In genomic region chr11:112621385-112622120, GRCm38 (mm10) we compare ENCODE assay signal across 7 mouse cellular contexts.
DNase-seq lines count a peak whose midpoint lies in the region; ATAC-seq lines count a peak whose summit lies in the region.

No protein-coding gene starts in this region.

- no peaks in the 10 kb centered on the region for H3K36me3 ChIP-seq in midbrain, embryonic 10.5 days
- H3K36me3 ChIP-seq in midbrain, embryonic 16.5 days (ENCODE audit: control insufficient read depth, insufficient read depth, low read length) = no peaks in the 10 kb centered on the region
- H3K36me3 ChIP-seq in forebrain, embryonic 16.5 days (ENCODE audit: control insufficient read depth, insufficient read depth) = no peaks in the 10 kb centered on the region
- H3K36me3 ChIP-seq in intestine, embryonic 15.5 days = no peaks in the 10 kb centered on the region
- no peaks in the 10 kb centered on the region for H3K36me3 ChIP-seq in stomach, embryonic 16.5 days (ENCODE audit: control insufficient read depth, insufficient read depth, low read length)

- DNase-seq in midbrain, embryonic 10.5 days (ENCODE audit: low spot score) = peak; percentile 14
- DNase-seq in left cerebral cortex, adult 18-20 months (ENCODE audit: low spot score in 2 of 2) = no peak
- DNase-seq in testis, postnatal 10 days (ENCODE audit: low spot score) = no peak

- peaks cover 17% of the 10 kb centered on the region for H3K4me1 ChIP-seq in midbrain, embryonic 10.5 days
- no peaks in the 10 kb centered on the region for H3K4me1 ChIP-seq in midbrain, embryonic 16.5 days (ENCODE audit: control insufficient read depth, insufficient read depth, low read length)
- H3K4me1 ChIP-seq in forebrain, embryonic 16.5 days (replicated peaks; ENCODE audit: control insufficient read depth, insufficient read depth, low read length) = peaks cover 11% of the 10 kb centered on the region
- H3K4me1 ChIP-seq in intestine, embryonic 15.5 days (replicated peaks) = peaks cover 5% of the 10 kb centered on the region
- peaks cover 11% of the 10 kb centered on the region for H3K4me1 ChIP-seq in stomach, embryonic 16.5 days (ENCODE audit: control insufficient read depth, insufficient read depth, low read length)

- H3K9me3 ChIP-seq in midbrain, embryonic 10.5 days (replicated peaks) = no peaks in the 10 kb centered on the region
- no peaks in the 10 kb centered on the region for H3K9me3 ChIP-seq in midbrain, embryonic 16.5 days (replicated peaks; ENCODE audit: control insufficient read depth, low read length, poor library complexity, severe bottlenecking)
- no peaks in the 10 kb centered on the region for H3K9me3 ChIP-seq in forebrain, embryonic 16.5 days (ENCODE audit: control insufficient read depth, low read length)
- no peaks in the 10 kb centered on the region for H3K9me3 ChIP-seq in intestine, embryonic 15.5 days
- H3K9me3 ChIP-seq in stomach, embryonic 16.5 days (replicated peaks; ENCODE audit: control insufficient read depth, low read length) = no peaks in the 10 kb centered on the region

- no peak overlapping the region for H3K4me3 ChIP-seq in midbrain, embryonic 10.5 days
- H3K4me3 ChIP-seq in midbrain, embryonic 16.5 days (ENCODE audit: low read depth, low read length) = no peak overlapping the region
- H3K4me3 ChIP-seq in forebrain, embryonic 16.5 days (replicated peaks; ENCODE audit: low read length) = no peak overlapping the region
- H3K4me3 ChIP-seq in intestine, embryonic 15.5 days (replicated peaks) = no peak overlapping the region
- no peak overlapping the region for H3K4me3 ChIP-seq in stomach, embryonic 16.5 days (replicated peaks; ENCODE audit: low read length)

- WGBS in midbrain, embryonic 10.5 days = 83% methylated on average over 9 of the region's 9 CpGs
- 71% methylated on average over 9 of the region's 9 CpGs for WGBS in midbrain, embryonic 16.5 days
- WGBS in forebrain, embryonic 16.5 days = 73% methylated on average over 9 of the region's 9 CpGs
- WGBS in intestine, embryonic 15.5 days = 64% methylated on average over 9 of the region's 9 CpGs
- WGBS in stomach, embryonic 16.5 days = 56% methylated on average over 9 of the region's 9 CpGs

- H3K4me2 ChIP-seq in midbrain, embryonic 16.5 days (ENCODE audit: low read length) = no peak overlapping the region; the same call in 1 of the 2 replicates
- peak overlapping the region; percentile 35 for H3K4me2 ChIP-seq in forebrain, embryonic 16.5 days (ENCODE audit: low read length)
- peak overlapping the region; percentile 43; the same call in 1 of the 2 replicates for H3K4me2 ChIP-seq in intestine, embryonic 15.5 days (replicated peaks)
- H3K4me2 ChIP-seq in stomach, embryonic 16.5 days (ENCODE audit: low read depth, low read length) = peak overlapping the region; percentile 46

- peak overlapping the region; percentile 79 for H3K27ac ChIP-seq in midbrain, embryonic 10.5 days (replicated peaks)
- no peak overlapping the region for H3K27ac ChIP-seq in midbrain, embryonic 16.5 days (ENCODE audit: low read length)
- H3K27ac ChIP-seq in forebrain, embryonic 16.5 days (ENCODE audit: low read length) = no peak overlapping the region
- H3K27ac ChIP-seq in intestine, embryonic 15.5 days = no peak overlapping the region
- H3K27ac ChIP-seq in stomach, embryonic 16.5 days (ENCODE audit: low read length) = peak overlapping the region; percentile 60; the same call in 1 of the 2 replicates

- H3K27me3 ChIP-seq in midbrain, embryonic 10.5 days (ENCODE audit: low read depth, poor library complexity, severe bottlenecking) = peaks cover 15% of the 10 kb centered on the region
- H3K27me3 ChIP-seq in midbrain, embryonic 16.5 days (ENCODE audit: control insufficient read depth, insufficient read depth, low read depth, low read length) = no peaks in the 10 kb centered on the region
- no peaks in the 10 kb centered on the region for H3K27me3 ChIP-seq in forebrain, embryonic 16.5 days (replicated peaks; ENCODE audit: control insufficient read depth, insufficient read depth, low read length)
- H3K27me3 ChIP-seq in intestine, embryonic 15.5 days (replicated peaks) = no peaks in the 10 kb centered on the region
- H3K27me3 ChIP-seq in stomach, embryonic 16.5 days (ENCODE audit: control insufficient read depth, insufficient read depth, low read length) = no peaks in the 10 kb centered on the region

- H3K9ac ChIP-seq in midbrain, embryonic 16.5 days (ENCODE audit: low read depth, low read length) = no peak overlapping the region; the same call in 1 of the 2 replicates
- H3K9ac ChIP-seq in forebrain, embryonic 16.5 days (replicated peaks; ENCODE audit: low read depth, low read length) = peak overlapping the region; percentile 50; the same call in 1 of the 2 replicates
- H3K9ac ChIP-seq in intestine, embryonic 15.5 days = no peak overlapping the region
- peak overlapping the region; percentile 54 for H3K9ac ChIP-seq in stomach, embryonic 16.5 days (ENCODE audit: low read length)

- ATAC-seq in midbrain, embryonic 16.5 days = no peak
- no peak for ATAC-seq in forebrain, embryonic 16.5 days
- no peak for ATAC-seq in intestine, embryonic 15.5 days
- no peak for ATAC-seq in stomach, embryonic 16.5 days (ENCODE audit: insufficient read depth, low FRiP score)

Comparison
In these comparisons a context has a peak if more than half of its experiments do, and no peak if none do; other contexts are left out.
1. H3K27ac ChIP-seq: peak in midbrain, embryonic 10.5 days (single experiment) and stomach, embryonic 16.5 days (single experiment); none in midbrain, embryonic 16.5 days (single experiment), forebrain, embryonic 16.5 days (single experiment) and intestine, embryonic 15.5 days (single experiment).
2. H3K9ac ChIP-seq: peak in forebrain, embryonic 16.5 days (single experiment) and stomach, embryonic 16.5 days (single experiment); none in midbrain, embryonic 16.5 days (single experiment) and intestine, embryonic 15.5 days (single experiment).